Mouse (Mus musculus) neural tube, embryonic 11.5 days (tissue): ENCODE results near the gene Krtap9-3. TPM values are rescaled to one million over a fixed set of nuclear protein-coding genes. Genes with fewer than 3 reads are reported as not detected.

ENCODE experiments used
- ATAC-seq: fragments of 200-750 bp; cut with Nextera tagmentation; 2 replicates; pipeline ENCODE4 v1.8.0; 2017; ENCODE audit warnings: moderate number of reproducible peaks, mild to moderate bottlenecking, moderate TSS enrichment, moderate library complexity; ENCODE audit not compliant: insufficient read depth, low FRiP score, low TSS enrichment
- DNase-seq: peaks from one replicate; pipeline ENCODE4 v3.0.0-alpha.2; 2015; ENCODE audit warnings: low spot score
- H3K27ac ChIP-seq: fragments of 300-500 bp; sonication (generic); 2 replicates; pipeline ENCODE4 v1.5.1; 2014; ENCODE audit warnings: low read depth, mild to moderate bottlenecking, low read length
- H3K27me3 ChIP-seq: fragments of 300-500 bp; sonication (generic); 2 replicates; pipeline ENCODE4 v1.6.1; 2014; ENCODE audit warnings: mild to moderate bottlenecking, low read length, mixed read lengths; ENCODE audit not compliant: control insufficient read depth, insufficient read depth
- H3K36me3 ChIP-seq: fragments of 300-500 bp; sonication (generic); 2 replicates; pipeline ENCODE4 v1.6.1; 2014; ENCODE audit warnings: mild to moderate bottlenecking, low read length, moderate library complexity, mixed read lengths; ENCODE audit not compliant: control insufficient read depth, insufficient read depth
- H3K4me1 ChIP-seq: fragments of 300-500 bp; sonication (generic); 2 replicates; pipeline ENCODE4 v1.6.1; 2014; ENCODE audit warnings: low read length, mixed read lengths; ENCODE audit not compliant: control insufficient read depth, insufficient read depth
- H3K4me2 ChIP-seq: fragments of 300-500 bp; sonication (generic); 2 replicates; pipeline ENCODE4 v1.6.1; 2014; ENCODE audit warnings: low read depth, mild to moderate bottlenecking, moderate library complexity
- H3K4me3 ChIP-seq: fragments of 300-500 bp; sonication (generic); 2 replicates; pipeline ENCODE4 v1.5.1; 2014; ENCODE audit warnings: low read depth, low read length
- H3K9ac ChIP-seq: fragments of 300-500 bp; sonication (generic); 2 replicates; pipeline ENCODE4 v1.6.1; 2014; ENCODE audit warnings: mild to moderate bottlenecking, low read length
- H3K9me3 ChIP-seq: fragments of 300-500 bp; sonication (generic); 2 replicates; pipeline ENCODE4 v1.6.1; 2016; ENCODE audit warnings: low read length; ENCODE audit not compliant: control insufficient read depth
- WGBS: fragments of 180-500 bp; shearing (Covaris S2); extraction: QIAGEN DNeasy Blood & Tissue Kit; methylation state at CpG from one replicate; pipeline ENCODE4 v1.1.7; 2014; 5-methylcytosine and 5-hydroxymethylcytosine counted together
- polyA plus RNA-seq: library from polyadenylated mRNA; unstranded; fragments of >200 nt; fragmentation: Nextera tagmentation; extraction: Ambion mirVana; gene quantifications from 2 replicates; pipeline ENCODE4 v1.2.1, GENCODE M21; 2014

The Krtap9-3 gene
- polyA plus RNA-seq, 1 experiment from 2014 or later, result not detected

GRCm38 (mm10) chr11:99556753-99557152, 41.2 kb downstream of the Krtap9-3 start, which contains the start of gene Krtap3-2:
Gene Krtap3-2, minus strand, starts transcription at chr11:99556853.
- Histone ChIP-seq H3K4me3 (no peak within 1 kb of the TSS), H3K4me2 (no peak within 1 kb of the TSS), H3K27ac (no peak within 1 kb of the TSS), H3K9ac (no peak within 1 kb of the TSS), H3K9me3 (no peaks in the 10 kb centered on the region), H3K4me1 (no peaks in the 10 kb centered on the region), H3K27me3 (no peaks in the 10 kb centered on the region), H3K36me3 (no peaks in the 10 kb centered on the region)
- ATAC-seq (no peak), DNase-seq (no peak)
- 76% methylated on average over 2 of the region's 2 CpGs for WGBS

- 80% methylated on average over 2 of the region's 2 CpGs for WGBS
These were observed 41.7 kb downstream of the Krtap9-3 start for GRCm38 (mm10) chr11:99556195-99556594.

GRCm38 (mm10) chr11:99550765-99551164, 47.1 kb downstream of the Krtap9-3 start, which contains the start of gene Krtap3-3:
Gene Krtap3-3, minus strand, starts transcription at chr11:99550865.
- 58% methylated on average over 4 of the region's 4 CpGs for WGBS

More at GRCm38 (mm10) chr11:99556195-99556594, 41.7 kb downstream of the Krtap9-3 start:
- H3K9me3 ChIP-seq, result no peaks in the 10 kb centered on the region
- H3K27me3 ChIP-seq, result no peaks in the 10 kb centered on the region
- DNase-seq (no peak), ATAC-seq (no peak)
- H3K9ac ChIP-seq, result no peak overlapping the region
- H3K4me3 ChIP-seq, result no peak overlapping the region
- no peaks in the 10 kb centered on the region for H3K4me1 ChIP-seq
- H3K27ac ChIP-seq, result no peak overlapping the region
- no peak overlapping the region for H3K4me2 ChIP-seq
- no peaks in the 10 kb centered on the region for H3K36me3 ChIP-seq

GRCm38 (mm10) chr11:99547892-99548291, 50.0 kb downstream of the Krtap9-3 start:
- Histone ChIP-seq H3K27me3 (no peaks in the 10 kb centered on the region), H3K4me1 (no peaks in the 10 kb centered on the region), H3K9me3 (no peaks in the 10 kb centered on the region), H3K27ac (no peak overlapping the region), H3K4me2 (no peak overlapping the region), H3K9ac (no peak overlapping the region), H3K4me3 (no peak overlapping the region), H3K36me3 (no peaks in the 10 kb centered on the region)
- ATAC-seq (no peak), DNase-seq (no peak)

More at GRCm38 (mm10) chr11:99550765-99551164, 47.1 kb downstream of the Krtap9-3 start, which contains the start of gene Krtap3-3:
- Histone ChIP-seq H3K4me2 (no peak within 1 kb of the TSS), H3K36me3 (no peaks in the 10 kb centered on the region), H3K4me1 (no peaks in the 10 kb centered on the region), H3K4me3 (no peak within 1 kb of the TSS), H3K9me3 (no peaks in the 10 kb centered on the region), H3K27me3 (no peaks in the 10 kb centered on the region), H3K27ac (no peak within 1 kb of the TSS), H3K9ac (no peak within 1 kb of the TSS)
- ATAC-seq (no peak), DNase-seq (no peak)

Other genes starting within 250 kb of the Krtap9-3 start
- not detected in 2 replicates for gene Krt27, start 247.0 kb downstream of the Krtap9-3 start, polyA plus RNA-seq
- 0.15 and 0.19 TPM in 2 replicates for gene Krt28, start 223.2 kb downstream of the Krtap9-3 start, polyA plus RNA-seq
- gene Krt10, start 208.7 kb downstream of the Krtap9-3 start, polyA plus RNA-seq, result 22.4 and 23.5 TPM in 2 replicates
- not detected in 2 replicates for gene Krt12, start 175.8 kb downstream of the Krtap9-3 start, polyA plus RNA-seq
- 0.19 and 0.28 TPM in 2 replicates for gene Krt20, start 160.0 kb downstream of the Krtap9-3 start, polyA plus RNA-seq
- gene Krt23, start 105.0 kb downstream of the Krtap9-3 start, polyA plus RNA-seq, result not detected in 2 replicates
- not detected in 2 replicates for gene Krt39, start 76.8 kb downstream of the Krtap9-3 start, polyA plus RNA-seq
- not detected in 2 replicates for gene Krt40, start 54.9 kb downstream of the Krtap9-3 start, polyA plus RNA-seq
- not detected in 2 replicates for gene Krtap3-3, start 47.2 kb downstream of the Krtap9-3 start, polyA plus RNA-seq
- gene Krtap3-2, start 41.3 kb downstream of the Krtap9-3 start, polyA plus RNA-seq, result not detected in 2 replicates
- gene Gm11939, start 38.6 kb downstream of the Krtap9-3 start, polyA plus RNA-seq, result not detected in 2 replicates
- gene Krtap3-1, start 31.5 kb downstream of the Krtap9-3 start, polyA plus RNA-seq, result not detected in 2 replicates
- gene Krtap1-5, start 17.1 kb downstream of the Krtap9-3 start, polyA plus RNA-seq, result not detected in 2 replicates
- not detected in 2 replicates for gene Krtap1-4, start 14.5 kb downstream of the Krtap9-3 start, polyA plus RNA-seq
- gene Krtap1-3, start 6.8 kb downstream of the Krtap9-3 start, polyA plus RNA-seq, result not detected in 2 replicates
- not detected in 2 replicates for gene Gm11938, start 5.2 kb upstream of the Krtap9-3 start, polyA plus RNA-seq
- not detected in 2 replicates for gene Gm11937, start 12.1 kb upstream of the Krtap9-3 start, polyA plus RNA-seq
- not detected in 2 replicates for gene Krtap2-4, start 16.7 kb upstream of the Krtap9-3 start, polyA plus RNA-seq
- gene Gm11562, start 22.3 kb upstream of the Krtap9-3 start, polyA plus RNA-seq, result not detected in 2 replicates
- not detected in 2 replicates for gene Krtap4-1, start 30.1 kb upstream of the Krtap9-3 start, polyA plus RNA-seq
- not detected in 2 replicates for gene Krtap4-2, start 37.0 kb upstream of the Krtap9-3 start, polyA plus RNA-seq
- not detected in 2 replicates for gene Krtap4-7, start 46.0 kb upstream of the Krtap9-3 start, polyA plus RNA-seq
- gene Gm11555, start 52.1 kb upstream of the Krtap9-3 start, polyA plus RNA-seq, result not detected in 2 replicates
- gene Gm11563, start 60.9 kb upstream of the Krtap9-3 start, polyA plus RNA-seq, result not detected in 2 replicates
- gene Krtap4-6, start 67.9 kb upstream of the Krtap9-3 start, polyA plus RNA-seq, result not detected in 2 replicates
- gene Gm14190, start 92.6 kb upstream of the Krtap9-3 start, polyA plus RNA-seq, result not detected in 2 replicates
- gene Gm14180, start 136.2 kb upstream of the Krtap9-3 start, polyA plus RNA-seq, result not detected in 2 replicates
- gene Gm11595, start 174.8 kb upstream of the Krtap9-3 start, polyA plus RNA-seq, result not detected in 2 replicates
- gene Krtap4-8, start 182.6 kb upstream of the Krtap9-3 start, polyA plus RNA-seq, result not detected in 2 replicates
- gene Krtap4-9, start 187.1 kb upstream of the Krtap9-3 start, polyA plus RNA-seq, result not detected in 2 replicates
- gene Gm11596, start 195.4 kb upstream of the Krtap9-3 start, polyA plus RNA-seq, result not detected in 2 replicates
- not detected in 2 replicates for gene Gm11569, start 200.8 kb upstream of the Krtap9-3 start, polyA plus RNA-seq
- not detected in 2 replicates for gene Gm11554, start 206.3 kb upstream of the Krtap9-3 start, polyA plus RNA-seq
- not detected in 2 replicates for gene Krtap4-13, start 211.8 kb upstream of the Krtap9-3 start, polyA plus RNA-seq
- gene Gm11564, start 217.6 kb upstream of the Krtap9-3 start, polyA plus RNA-seq, result not detected in 2 replicates
- gene 2300003K06Rik, start 240.0 kb upstream of the Krtap9-3 start, polyA plus RNA-seq, result not detected in 2 replicates